Mouse (Mus musculus): ENCODE measurements at regions not wholly inside any gene's neighbourhood (a gene's known extent, or its start where the extent isn't known, plus 50 kb on each side); places are given as distances from the start of the nearest gene placed in this dataset.

DNA sequence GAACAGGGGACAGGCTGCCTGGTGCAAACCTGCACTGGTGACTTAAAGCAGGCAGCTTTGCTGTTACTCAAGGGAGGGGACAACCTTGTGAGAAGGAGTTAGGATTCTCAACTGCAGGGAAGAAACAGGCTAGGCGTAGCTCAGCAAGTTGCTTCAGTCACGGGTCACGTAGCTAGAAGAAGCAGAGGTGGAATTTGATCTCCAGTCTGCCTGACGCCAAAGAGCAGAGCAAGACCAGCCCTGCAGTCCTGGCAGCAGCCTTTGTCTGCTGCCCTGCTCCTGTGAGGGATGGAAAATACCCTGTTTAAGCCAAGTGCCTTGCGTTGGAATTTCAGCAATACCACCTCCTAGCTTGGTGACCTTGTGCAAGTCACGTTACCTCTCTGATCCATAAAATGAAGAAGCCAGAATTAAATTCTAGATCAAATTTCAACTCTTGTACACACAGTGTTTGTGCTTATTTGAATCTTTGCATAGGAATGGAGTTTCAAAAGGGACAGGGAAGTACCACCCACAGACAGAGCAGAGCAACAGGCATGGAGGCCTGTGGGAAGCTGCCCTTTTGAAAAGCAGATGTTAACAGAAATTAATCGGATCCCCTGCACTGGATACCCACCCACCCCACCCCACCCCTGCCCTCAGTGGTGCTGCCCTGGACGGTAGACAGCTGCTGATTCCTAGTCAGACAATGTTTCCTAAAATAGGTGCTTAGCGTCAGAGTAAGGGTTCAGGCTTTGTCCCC lies 116.6 kb upstream of the Sesn3 start:
- TF ChIP-seq EP300 (IDR thresholded peaks at IDR 0.05) (no peak), CTCF (IDR thresholded peaks at IDR 0.05) (no peak)
- no peaks in the 10 kb centered on the region for H3K9me3 ChIP-seq (ENCODE audit: low read length)
- no peaks in the 10 kb centered on the region for H3K36me3 ChIP-seq (ENCODE audit: insufficient read depth, low read length)
- H3K27me3 ChIP-seq (replicated peaks; ENCODE audit: insufficient read depth, low read length): no peaks in the 10 kb centered on the region
- WGBS: 51% methylated on average over 9 of the region's 9 CpGs
- no peaks in the 10 kb centered on the region; the same call in 1 of the 2 replicates for H3K4me1 ChIP-seq (ENCODE audit: insufficient read depth, low read depth, low read length)
- no peak overlapping the region for H3K4me2 ChIP-seq (replicated peaks; ENCODE audit: low read depth, low read length)
- ATAC-seq: no peak
- DNase-seq (ENCODE audit: low spot score): no peak
- no peak overlapping the region for H3K27ac ChIP-seq (ENCODE audit: low read length)
- no peak overlapping the region for H3K4me3 ChIP-seq (ENCODE audit: low read depth, low read length)
- no peak overlapping the region for H3K9ac ChIP-seq (replicated peaks; ENCODE audit: low read depth)

DNA sequence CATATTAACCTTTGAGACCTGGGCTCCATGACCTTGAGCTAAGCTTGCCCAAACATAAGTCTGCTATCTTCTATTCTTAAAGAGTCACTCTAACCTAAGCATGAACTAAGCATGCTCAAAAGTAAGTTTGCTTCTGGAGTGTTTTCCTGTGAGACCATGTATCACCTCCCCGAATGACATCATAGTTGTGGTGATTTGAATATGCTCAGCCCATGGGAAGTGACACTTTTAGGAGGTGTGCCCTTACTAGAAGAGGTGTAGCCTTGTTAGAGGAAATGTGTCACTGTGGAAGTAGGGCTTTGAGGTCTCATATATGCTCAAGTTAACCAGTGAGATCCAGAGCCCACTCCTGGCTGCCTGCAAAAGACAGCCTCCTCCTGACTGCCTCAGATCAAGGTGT lies 114.7 kb upstream of the Sesn3 start:
- no peaks in the 10 kb centered on the region for H3K36me3 ChIP-seq (ENCODE audit: insufficient read depth, low read length)
- DNase-seq (ENCODE audit: low spot score) (no peak), ATAC-seq (no peak)
- H3K27me3 ChIP-seq (replicated peaks; ENCODE audit: insufficient read depth, low read length): no peaks in the 10 kb centered on the region
- 94% methylated on average over 1 of the region's 1 CpGs for WGBS
- no peak overlapping the region for H3K4me2 ChIP-seq (replicated peaks; ENCODE audit: low read depth, low read length)
- H3K27ac ChIP-seq (ENCODE audit: low read length): no peak overlapping the region
- H3K9ac ChIP-seq (replicated peaks; ENCODE audit: low read depth): no peak overlapping the region
- no peak overlapping the region for H3K4me3 ChIP-seq (ENCODE audit: low read depth, low read length)
- no peaks in the 10 kb centered on the region; the same call in 1 of the 2 replicates for H3K4me1 ChIP-seq (ENCODE audit: insufficient read depth, low read depth, low read length)
- no peak for TF ChIP-seq EP300 (IDR thresholded peaks at IDR 0.05)
- TF ChIP-seq CTCF (IDR thresholded peaks at IDR 0.05): no peak
- H3K9me3 ChIP-seq (ENCODE audit: low read length): no peaks in the 10 kb centered on the region

DNA sequence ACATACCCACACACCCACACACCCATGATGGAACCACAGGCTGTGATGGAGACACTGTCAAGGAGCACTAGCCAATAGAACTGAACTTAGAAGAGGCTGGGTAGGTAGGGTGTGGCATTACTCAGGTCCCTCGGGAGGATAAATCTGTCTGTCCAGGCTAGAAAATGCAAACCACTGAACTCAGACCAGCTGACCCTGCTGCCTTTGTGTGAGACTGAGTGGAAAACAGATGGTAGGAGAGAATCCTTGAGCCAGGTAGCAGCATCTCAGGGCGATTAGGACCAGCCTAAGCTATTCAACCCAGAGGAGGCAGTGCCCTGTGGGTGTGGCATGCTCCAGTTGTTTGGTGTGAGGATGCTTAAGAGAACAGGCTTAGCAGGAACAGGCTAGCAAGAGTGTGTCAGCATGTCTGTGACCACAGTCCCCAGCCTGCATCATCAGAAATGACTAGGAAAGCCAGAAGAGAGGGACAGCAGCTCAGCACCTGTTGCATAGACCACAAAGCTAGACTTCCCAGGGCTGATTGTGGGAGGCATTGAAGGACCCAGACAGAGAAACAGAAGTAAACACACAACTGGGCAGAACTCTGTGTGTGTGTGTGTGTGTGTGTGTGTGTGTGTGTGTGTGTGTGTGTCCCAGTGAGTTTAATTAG lies 103.2 kb upstream of the Sesn3 start:
- no peak for DNase-seq (ENCODE audit: low spot score)
- 52% methylated on average over 2 of the region's 2 CpGs for WGBS
- Histone ChIP-seq H3K4me1 (ENCODE audit: insufficient read depth, low read depth, low read length) (peaks cover 18% of the 10 kb centered on the region), H3K9ac (replicated peaks; ENCODE audit: low read depth) (no peak overlapping the region), H3K4me3 (ENCODE audit: low read depth, low read length) (no peak overlapping the region), H3K36me3 (ENCODE audit: insufficient read depth, low read length) (no peaks in the 10 kb centered on the region), H3K27ac (ENCODE audit: low read length) (no peak overlapping the region), H3K4me2 (replicated peaks; ENCODE audit: low read depth, low read length) (no peak overlapping the region), H3K27me3 (replicated peaks; ENCODE audit: insufficient read depth, low read length) (no peaks in the 10 kb centered on the region), H3K9me3 (ENCODE audit: low read length) (no peaks in the 10 kb centered on the region)
- TF ChIP-seq EP300 (IDR thresholded peaks at IDR 0.05) (no peak), CTCF (IDR thresholded peaks at IDR 0.05) (no peak)
- no peak for ATAC-seq

DNA sequence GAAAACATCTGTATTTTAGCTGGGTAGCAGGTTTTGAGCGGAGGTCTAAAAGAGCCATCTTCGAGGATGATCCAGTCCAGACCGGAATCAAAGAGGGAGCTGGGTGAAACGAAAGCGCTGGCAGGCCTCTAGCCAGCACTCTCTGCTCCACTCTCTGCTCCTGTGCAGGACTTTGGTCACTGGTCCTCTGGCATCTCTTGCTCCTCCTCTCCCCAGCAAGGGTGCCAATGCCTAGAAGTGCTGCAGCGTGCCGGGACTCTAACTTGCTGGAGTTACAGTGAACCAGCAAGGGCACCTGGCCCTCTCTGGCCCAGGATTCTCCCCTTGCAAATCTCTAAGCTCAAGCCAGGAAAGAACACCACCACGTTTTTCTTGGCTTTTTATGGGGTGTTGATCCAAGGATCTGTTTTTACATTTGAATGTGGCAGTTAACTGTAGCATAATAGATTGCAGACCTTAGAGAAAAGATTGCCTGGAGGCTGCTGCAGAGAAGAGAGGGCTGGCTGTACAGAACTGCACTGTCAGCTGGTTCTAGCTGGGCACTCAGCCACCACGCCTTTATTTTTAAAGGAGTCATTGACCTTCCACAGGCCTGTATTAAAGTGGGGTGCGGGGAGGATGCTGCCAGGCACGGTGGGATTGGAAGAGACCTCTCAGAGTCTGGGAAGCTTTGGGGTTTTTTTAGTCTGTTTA lies 101.1 kb upstream of the Sesn3 start:
- H3K4me1 ChIP-seq (ENCODE audit: insufficient read depth, low read depth, low read length): peaks cover 18% of the 10 kb centered on the region
- peak; percentile 78 for DNase-seq (ENCODE audit: low spot score)
- H3K27ac ChIP-seq (ENCODE audit: low read length): peak overlapping the region; percentile 43; the same call in 1 of the 2 replicates
- ATAC-seq: peak; percentile 85
- H3K27me3 ChIP-seq (replicated peaks; ENCODE audit: insufficient read depth, low read length): no peaks in the 10 kb centered on the region
- 20% methylated on average over 11 of the region's 11 CpGs for WGBS
- H3K36me3 ChIP-seq (ENCODE audit: insufficient read depth, low read length): no peaks in the 10 kb centered on the region
- H3K4me3 ChIP-seq (ENCODE audit: low read depth, low read length): no peak overlapping the region
- no peaks in the 10 kb centered on the region for H3K9me3 ChIP-seq (ENCODE audit: low read length)
- TF ChIP-seq CTCF (IDR thresholded peaks at IDR 0.05) (no peak), EP300 (IDR thresholded peaks at IDR 0.05) (peak; percentile 23; the same call in 1 of the 2 replicates)
- 0 out of 2 replicates have a peak overlapping the region, but pooled peaks have one; percentile 22 for H3K4me2 ChIP-seq (replicated peaks; ENCODE audit: low read depth, low read length)
- H3K9ac ChIP-seq (replicated peaks; ENCODE audit: low read depth): no peak overlapping the region

DNA sequence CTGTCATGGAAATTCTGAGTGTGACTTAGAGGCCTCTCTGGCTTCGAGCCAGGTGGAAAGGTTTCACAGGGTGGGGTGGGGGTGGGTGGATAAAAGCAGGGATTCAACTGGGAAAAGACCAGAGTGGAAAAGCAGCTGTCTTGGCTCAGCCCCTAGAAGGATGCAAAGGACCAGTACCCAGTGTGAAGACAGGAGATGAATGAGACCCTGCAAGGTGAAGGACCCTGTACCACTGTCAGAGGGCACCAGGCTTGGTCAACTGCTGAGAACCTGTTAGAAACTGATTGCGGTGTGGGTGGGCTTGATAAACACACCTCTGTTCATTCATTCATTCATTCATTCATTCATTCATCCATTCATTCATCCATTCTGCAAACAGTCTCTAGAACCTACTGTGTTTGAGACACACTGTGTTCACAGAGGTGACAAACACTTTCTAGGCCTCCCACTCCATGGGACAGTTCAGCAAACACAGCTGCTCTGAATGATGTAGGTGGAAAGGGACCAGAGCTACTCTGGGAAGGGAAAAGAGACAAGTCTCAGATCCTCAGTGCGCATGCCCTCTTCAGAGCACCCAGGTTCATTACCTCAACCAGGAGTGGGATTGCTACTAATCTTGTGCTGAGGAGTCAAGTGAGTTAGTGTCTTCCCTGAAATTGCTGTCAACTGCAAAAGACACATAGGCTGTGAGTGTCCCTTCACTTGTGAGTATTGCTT lies 100.4 kb upstream of the Sesn3 start:
- no peak overlapping the region for H3K4me3 ChIP-seq (ENCODE audit: low read depth, low read length)
- H3K4me1 ChIP-seq (ENCODE audit: insufficient read depth, low read depth, low read length): peaks cover 18% of the 10 kb centered on the region
- H3K27me3 ChIP-seq (replicated peaks; ENCODE audit: insufficient read depth, low read length): no peaks in the 10 kb centered on the region
- no peak; the same call in 1 of the 2 replicates for ATAC-seq
- no peak overlapping the region for H3K27ac ChIP-seq (ENCODE audit: low read length)
- no peak for DNase-seq (ENCODE audit: low spot score)
- H3K36me3 ChIP-seq (ENCODE audit: insufficient read depth, low read length): no peaks in the 10 kb centered on the region
- H3K9ac ChIP-seq (replicated peaks; ENCODE audit: low read depth): no peak overlapping the region
- 71% methylated on average over 3 of the region's 3 CpGs for WGBS
- no peaks in the 10 kb centered on the region for H3K9me3 ChIP-seq (ENCODE audit: low read length)
- TF ChIP-seq CTCF (IDR thresholded peaks at IDR 0.05): no peak
- no peak overlapping the region; the same call in 1 of the 2 replicates for H3K4me2 ChIP-seq (replicated peaks; ENCODE audit: low read depth, low read length)
